Mouse (Mus musculus): ENCODE measurements at regions not wholly inside any gene's neighbourhood (a gene's known extent, or its start where the extent isn't known, plus 50 kb on each side); places are given as distances from the start of the nearest gene placed in this dataset.

DNA sequence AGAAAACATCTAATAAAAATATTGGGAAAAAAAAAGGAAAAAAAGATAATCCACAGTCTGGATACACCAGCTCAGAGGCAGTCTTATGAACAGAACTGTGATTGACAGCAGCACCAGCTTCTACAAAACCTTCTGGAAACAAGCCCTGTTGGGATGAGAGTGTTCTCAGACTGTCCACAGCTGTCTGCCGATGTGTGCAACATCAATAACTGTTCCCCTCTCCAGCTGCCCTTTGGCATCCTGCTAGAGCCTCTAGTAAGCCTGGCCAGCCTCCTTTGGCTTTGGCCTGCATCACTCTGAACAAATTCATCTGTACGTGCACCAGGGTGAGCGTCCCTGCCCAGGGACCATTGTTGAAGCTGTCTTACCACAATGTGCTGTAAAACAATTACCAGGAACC, 137.0 kb upstream of the Irs2 start:
- 63% methylated on average over 3 of the region's 3 CpGs for WGBS

DNA sequence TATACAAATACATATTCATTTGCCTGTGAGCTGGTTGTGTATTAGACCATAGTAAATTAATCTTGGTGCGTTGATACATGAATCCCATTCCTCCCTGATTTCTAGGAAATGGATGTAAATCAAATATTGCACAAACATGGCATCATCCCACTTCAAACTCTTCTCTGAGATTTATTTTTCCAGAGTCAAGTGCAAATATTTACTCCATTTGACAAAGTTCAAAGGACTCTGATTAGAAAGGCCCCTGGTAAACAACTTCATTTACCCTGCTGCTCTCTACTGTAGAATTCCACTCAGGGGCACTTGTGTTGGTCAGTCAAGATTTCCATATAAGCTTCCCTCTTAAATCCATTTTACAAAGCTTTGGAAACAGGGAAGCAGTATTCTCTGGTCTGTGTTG, 132.3 kb upstream of the Irs2 start:
- no peaks in the 10 kb centered on the region for H3K27me3 ChIP-seq (replicated peaks; ENCODE audit: control insufficient read depth, insufficient read depth, low read length)
- no peak for ATAC-seq
- WGBS: 79% methylated on average over 1 of the region's 1 CpGs

More for the DNA sequence above, 137.0 kb upstream of the Irs2 start:
- no peaks in the 10 kb centered on the region for H3K27me3 ChIP-seq (replicated peaks; ENCODE audit: control insufficient read depth, insufficient read depth, low read length)
- no peak for ATAC-seq
- no peaks in the 10 kb centered on the region for H3K9me3 ChIP-seq (ENCODE audit: control insufficient read depth, low read length)
- no peaks in the 10 kb centered on the region for H3K4me1 ChIP-seq (ENCODE audit: control insufficient read depth, insufficient read depth, low read length)
- H3K9ac ChIP-seq (ENCODE audit: low read depth, low read length): no peak overlapping the region
- H3K4me3 ChIP-seq (ENCODE audit: low read length): no peak overlapping the region
- no peak overlapping the region for H3K4me2 ChIP-seq (ENCODE audit: low read depth, low read length)
- H3K27ac ChIP-seq (ENCODE audit: low read length): no peak overlapping the region
- H3K36me3 ChIP-seq (ENCODE audit: control insufficient read depth, insufficient read depth, low read length): no peaks in the 10 kb centered on the region

DNA sequence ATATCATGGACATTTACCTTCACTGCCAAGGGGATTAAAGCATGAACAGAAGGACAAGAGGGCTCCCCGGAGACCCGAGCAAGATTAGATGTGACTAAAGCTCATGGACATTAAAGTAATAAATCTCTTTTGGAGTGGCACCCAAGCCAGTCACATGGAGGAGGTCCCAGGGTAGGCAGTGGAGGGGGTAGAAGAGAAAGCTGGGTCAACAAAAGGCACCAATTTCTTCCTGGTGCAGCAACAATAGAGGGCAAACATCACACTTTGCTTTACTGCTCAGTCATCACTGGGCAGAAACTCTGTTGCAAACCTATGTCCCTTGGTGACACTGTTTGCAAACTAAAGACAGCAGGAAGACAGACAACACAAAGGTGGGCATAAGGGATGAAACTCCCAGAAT, 131.0 kb upstream of the Irs2 start:
- H3K27me3 ChIP-seq (replicated peaks; ENCODE audit: control insufficient read depth, insufficient read depth, low read length): no peaks in the 10 kb centered on the region
- H3K4me1 ChIP-seq (ENCODE audit: control insufficient read depth, insufficient read depth, low read length): no peaks in the 10 kb centered on the region
- H3K9ac ChIP-seq (ENCODE audit: low read depth, low read length): no peak overlapping the region
- H3K27ac ChIP-seq (ENCODE audit: low read length): no peak overlapping the region
- ATAC-seq: no peak
- no peaks in the 10 kb centered on the region for H3K36me3 ChIP-seq (ENCODE audit: control insufficient read depth, insufficient read depth, low read length)
- no peak overlapping the region for H3K4me3 ChIP-seq (ENCODE audit: low read length)
- no peak overlapping the region for H3K4me2 ChIP-seq (ENCODE audit: low read depth, low read length)
- no peaks in the 10 kb centered on the region for H3K9me3 ChIP-seq (ENCODE audit: control insufficient read depth, low read length)
- 67% methylated on average over 2 of the region's 2 CpGs for WGBS

More for the DNA sequence above, 132.3 kb upstream of the Irs2 start:
- Histone ChIP-seq H3K4me3 (ENCODE audit: low read length) (no peak overlapping the region), H3K36me3 (ENCODE audit: control insufficient read depth, insufficient read depth, low read length) (no peaks in the 10 kb centered on the region), H3K9ac (ENCODE audit: low read depth, low read length) (no peak overlapping the region), H3K9me3 (ENCODE audit: control insufficient read depth, low read length) (no peaks in the 10 kb centered on the region), H3K4me2 (ENCODE audit: low read depth, low read length) (no peak overlapping the region), H3K27ac (ENCODE audit: low read length) (no peak overlapping the region), H3K4me1 (ENCODE audit: control insufficient read depth, insufficient read depth, low read length) (no peaks in the 10 kb centered on the region)

- no peaks in the 10 kb centered on the region for H3K36me3 ChIP-seq (ENCODE audit: control insufficient read depth, insufficient read depth, low read length)
- no peaks in the 10 kb centered on the region for H3K27me3 ChIP-seq (replicated peaks; ENCODE audit: control insufficient read depth, insufficient read depth, low read length)
- no peak overlapping the region for H3K9ac ChIP-seq (ENCODE audit: low read depth, low read length)
- no peak overlapping the region for H3K4me2 ChIP-seq (ENCODE audit: low read depth, low read length)
- no peaks in the 10 kb centered on the region for H3K4me1 ChIP-seq (ENCODE audit: control insufficient read depth, insufficient read depth, low read length)
- no peaks in the 10 kb centered on the region for H3K9me3 ChIP-seq (ENCODE audit: control insufficient read depth, low read length)
- no peak for ATAC-seq
- 95% methylated on average over 5 of the region's 5 CpGs for WGBS
- no peak overlapping the region for H3K4me3 ChIP-seq (ENCODE audit: low read length)
- no peak overlapping the region for H3K27ac ChIP-seq (ENCODE audit: low read length)
Measured at GRCm38 (mm10) chr8:11138302-11139020, 130.2 kb upstream of the Irs2 start.

- no peak for ATAC-seq
- no peaks in the 10 kb centered on the region for H3K36me3 ChIP-seq (ENCODE audit: control insufficient read depth, insufficient read depth, low read length)
- no peaks in the 10 kb centered on the region for H3K4me1 ChIP-seq (ENCODE audit: control insufficient read depth, insufficient read depth, low read length)
- H3K4me2 ChIP-seq (ENCODE audit: low read depth, low read length): no peak overlapping the region
- no peak overlapping the region for H3K9ac ChIP-seq (ENCODE audit: low read depth, low read length)
- no peaks in the 10 kb centered on the region for H3K9me3 ChIP-seq (ENCODE audit: control insufficient read depth, low read length)
- H3K27me3 ChIP-seq (replicated peaks; ENCODE audit: control insufficient read depth, insufficient read depth, low read length): no peaks in the 10 kb centered on the region
- 80% methylated on average over 4 of the region's 4 CpGs for WGBS
- H3K27ac ChIP-seq (ENCODE audit: low read length): no peak overlapping the region
- no peak overlapping the region for H3K4me3 ChIP-seq (ENCODE audit: low read length)
Measured at GRCm38 (mm10) chr8:11136566-11136965, 128.3 kb upstream of the Irs2 start.

DNA sequence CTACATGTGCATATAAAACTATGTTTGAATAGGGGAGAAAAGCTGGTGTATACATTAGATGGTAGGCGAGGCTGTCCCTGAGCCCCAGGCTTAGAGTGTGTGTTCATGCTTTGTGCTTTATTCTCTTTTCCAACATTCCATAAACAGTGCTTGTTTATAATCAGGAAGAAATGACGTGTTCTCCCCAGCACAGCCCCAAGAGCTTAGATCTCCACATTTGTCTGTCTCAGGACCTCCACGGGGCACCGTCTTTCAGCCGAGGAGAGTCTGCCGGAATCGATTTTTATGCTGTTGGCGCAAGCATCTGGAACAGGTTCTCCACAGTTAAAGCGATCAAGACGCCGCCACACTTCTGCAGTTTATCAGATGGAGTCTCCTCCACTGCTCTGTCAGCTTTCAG, 126.9 kb upstream of the Irs2 start:
- Histone ChIP-seq H3K4me3 (ENCODE audit: low read length) (no peak overlapping the region), H3K27me3 (replicated peaks; ENCODE audit: control insufficient read depth, insufficient read depth, low read length) (no peaks in the 10 kb centered on the region), H3K27ac (ENCODE audit: low read length) (no peak overlapping the region), H3K9me3 (ENCODE audit: control insufficient read depth, low read length) (no peaks in the 10 kb centered on the region), H3K9ac (ENCODE audit: low read depth, low read length) (no peak overlapping the region), H3K36me3 (ENCODE audit: control insufficient read depth, insufficient read depth, low read length) (no peaks in the 10 kb centered on the region), H3K4me1 (ENCODE audit: control insufficient read depth, insufficient read depth, low read length) (no peaks in the 10 kb centered on the region), H3K4me2 (ENCODE audit: low read depth, low read length) (no peak overlapping the region)
- WGBS: 70% methylated on average over 11 of the region's 11 CpGs
- no peak for ATAC-seq

DNA sequence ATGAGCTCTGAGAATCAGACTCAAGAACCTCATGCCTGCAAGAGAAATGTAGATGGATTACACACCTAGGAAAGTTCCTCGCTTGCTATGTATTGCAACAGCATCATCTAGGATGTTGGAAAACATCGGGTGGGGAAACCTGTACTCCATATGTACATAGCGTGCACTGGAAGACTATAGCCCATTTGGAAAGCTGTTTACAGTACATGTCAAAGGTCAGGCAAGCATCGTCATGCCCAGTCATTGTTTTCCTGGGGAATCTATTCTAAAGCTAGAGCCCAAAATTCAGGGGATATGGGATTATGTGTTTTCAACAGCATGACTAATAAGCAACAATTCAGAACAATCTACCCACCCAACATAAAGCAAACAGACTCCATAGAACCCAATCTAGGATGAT, 126.3 kb upstream of the Irs2 start:
- no peak overlapping the region for H3K27ac ChIP-seq (ENCODE audit: low read length)
- WGBS: 90% methylated on average over 4 of the region's 4 CpGs
- H3K9me3 ChIP-seq (ENCODE audit: control insufficient read depth, low read length): no peaks in the 10 kb centered on the region
- H3K36me3 ChIP-seq (ENCODE audit: control insufficient read depth, insufficient read depth, low read length): no peaks in the 10 kb centered on the region
- ATAC-seq: no peak
- no peak overlapping the region for H3K9ac ChIP-seq (ENCODE audit: low read depth, low read length)
- H3K4me3 ChIP-seq (ENCODE audit: low read length): no peak overlapping the region
- H3K27me3 ChIP-seq (replicated peaks; ENCODE audit: control insufficient read depth, insufficient read depth, low read length): no peaks in the 10 kb centered on the region
- H3K4me1 ChIP-seq (ENCODE audit: control insufficient read depth, insufficient read depth, low read length): no peaks in the 10 kb centered on the region
- H3K4me2 ChIP-seq (ENCODE audit: low read depth, low read length): no peak overlapping the region

DNA sequence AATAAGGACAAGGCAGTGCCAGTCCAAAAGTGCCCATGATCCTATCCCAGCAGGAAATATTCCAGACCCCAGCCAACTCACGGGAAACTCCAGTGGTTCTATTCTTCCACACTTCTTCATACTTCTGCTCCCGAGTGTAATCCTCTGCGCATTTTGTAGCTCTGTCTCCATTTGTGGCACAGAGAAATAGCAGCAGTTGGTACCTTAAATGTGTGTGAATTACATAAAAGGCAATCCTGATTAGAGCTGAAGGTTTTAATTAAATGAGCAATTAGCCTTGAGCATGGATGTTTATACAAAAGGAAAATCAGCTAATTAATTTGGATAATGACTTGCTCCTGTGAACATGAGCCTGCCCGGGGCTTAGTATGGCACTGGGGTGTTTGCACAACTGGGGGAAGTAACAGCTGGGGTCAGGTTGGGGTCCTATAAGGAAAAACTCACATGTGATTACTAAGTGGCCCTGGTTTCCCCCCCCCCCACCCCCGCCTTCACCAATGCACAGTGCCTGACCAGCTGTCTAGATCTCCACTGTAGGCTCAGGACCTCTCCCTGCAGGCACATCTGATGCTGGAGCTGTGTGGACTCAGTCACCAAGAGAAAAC, 110.9 kb upstream of the Irs2 start:
- ATAC-seq: no peak
- Histone ChIP-seq H3K9ac (ENCODE audit: low read depth, low read length) (no peak overlapping the region), H3K36me3 (ENCODE audit: control insufficient read depth, insufficient read depth, low read length) (no peaks in the 10 kb centered on the region), H3K27ac (ENCODE audit: low read length) (no peak overlapping the region), H3K4me1 (ENCODE audit: control insufficient read depth, insufficient read depth, low read length) (no peaks in the 10 kb centered on the region; the same call in 1 of the 2 replicates), H3K4me2 (ENCODE audit: low read depth, low read length) (no peak overlapping the region), H3K4me3 (ENCODE audit: low read length) (no peak overlapping the region), H3K27me3 (replicated peaks; ENCODE audit: control insufficient read depth, insufficient read depth, low read length) (no peaks in the 10 kb centered on the region), H3K9me3 (ENCODE audit: control insufficient read depth, low read length) (no peaks in the 10 kb centered on the region)
- 79% methylated on average over 5 of the region's 5 CpGs for WGBS

DNA sequence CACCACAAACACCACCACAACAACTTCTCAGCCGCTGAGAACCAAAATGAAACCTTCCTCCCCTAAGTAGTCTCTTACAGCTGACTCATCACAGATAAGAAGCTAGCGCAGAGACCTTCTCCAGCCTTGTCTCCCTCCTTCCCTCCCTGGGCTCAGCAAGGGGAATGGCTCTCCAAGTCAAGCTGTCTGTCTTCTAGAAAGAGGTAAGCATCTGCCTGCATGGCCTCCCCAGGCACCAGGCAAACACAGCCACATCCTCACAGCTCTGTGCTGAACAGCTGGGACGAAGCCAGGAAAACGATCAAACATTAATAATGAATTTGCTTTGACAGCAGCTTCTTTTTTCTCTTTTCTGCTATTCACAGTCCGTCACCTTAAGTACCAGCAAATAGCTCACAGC, 108.3 kb upstream of the Irs2 start:
- H3K4me2 ChIP-seq (ENCODE audit: low read depth, low read length): no peak overlapping the region
- ATAC-seq: no peak
- H3K9ac ChIP-seq (ENCODE audit: low read depth, low read length): no peak overlapping the region
- no peak overlapping the region for H3K27ac ChIP-seq (ENCODE audit: low read length)
- no peak overlapping the region for H3K4me3 ChIP-seq (ENCODE audit: low read length)
- H3K9me3 ChIP-seq (ENCODE audit: control insufficient read depth, low read length): no peaks in the 10 kb centered on the region
- whole genome bisulfite sequencing: 59% methylated on average over 5 of the region's 5 CpGs
- H3K36me3 ChIP-seq (ENCODE audit: control insufficient read depth, insufficient read depth, low read length): no peaks in the 10 kb centered on the region
- no peaks in the 10 kb centered on the region for H3K27me3 ChIP-seq (replicated peaks; ENCODE audit: control insufficient read depth, insufficient read depth, low read length)
- no peaks in the 10 kb centered on the region; the same call in 1 of the 2 replicates for H3K4me1 ChIP-seq (ENCODE audit: control insufficient read depth, insufficient read depth, low read length)

DNA sequence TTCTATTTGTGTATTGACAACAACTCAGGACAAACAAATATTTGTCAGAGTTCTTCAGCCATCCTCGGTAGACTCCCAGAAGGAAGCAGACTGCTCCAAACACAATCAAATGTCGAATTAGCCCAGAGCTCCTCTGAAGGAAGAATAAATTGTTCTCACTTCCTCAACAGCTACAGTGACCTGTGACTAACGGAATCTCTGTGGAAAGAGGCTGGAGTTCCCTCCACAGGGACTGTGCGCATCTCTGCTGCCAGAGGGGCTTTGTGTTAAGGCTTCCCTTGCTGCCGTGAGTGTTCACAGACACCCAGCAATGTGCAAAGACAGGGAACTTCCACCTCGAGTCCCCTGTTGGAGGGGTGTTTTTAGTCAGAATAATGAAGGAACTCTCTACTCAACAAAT, 107.0 kb upstream of the Irs2 start:
- 28% methylated on average over 6 of the region's 6 CpGs for WGBS
- no peak for ATAC-seq

More for the DNA sequence above, 107.0 kb upstream of the Irs2 start:
- no peaks in the 10 kb centered on the region; the same call in 1 of the 2 replicates for H3K4me1 ChIP-seq (ENCODE audit: control insufficient read depth, insufficient read depth, low read length)
- H3K27ac ChIP-seq (ENCODE audit: low read length): no peak overlapping the region
- no peaks in the 10 kb centered on the region for H3K36me3 ChIP-seq (ENCODE audit: control insufficient read depth, insufficient read depth, low read length)
- H3K9me3 ChIP-seq (ENCODE audit: control insufficient read depth, low read length): no peaks in the 10 kb centered on the region
- no peak overlapping the region for H3K4me3 ChIP-seq (ENCODE audit: low read length)
- no peak overlapping the region for H3K9ac ChIP-seq (ENCODE audit: low read depth, low read length)
- H3K4me2 ChIP-seq (ENCODE audit: low read depth, low read length): no peak overlapping the region
- no peaks in the 10 kb centered on the region for H3K27me3 ChIP-seq (replicated peaks; ENCODE audit: control insufficient read depth, insufficient read depth, low read length)

Measured in intestine, embryonic 16.5 days (tissue).